Mouse (Mus musculus) splenic B cell, adult 2 months (primary cell): ENCODE measurements at regions not wholly inside any gene's neighbourhood (a gene's known extent, or its start where the extent isn't known, plus 50 kb on each side); places are given as distances from the start of the nearest gene placed in this dataset.

Experiments used
- DNase-seq: peaks from one replicate; pipeline ENCODE4 v3.0.0-alpha.2; 2011; ENCODE audit warnings: low read depth, low spot score
- H3K27me3 ChIP-seq: 2 replicates; pipeline ENCODE4 v1.6.1; 2012; ENCODE audit warnings: mild to moderate bottlenecking, low read length, moderate library complexity, mixed read lengths; ENCODE audit not compliant: control insufficient read depth, poor library complexity, insufficient read depth, severe bottlenecking
- H3K36me3 ChIP-seq: 2 replicates; pipeline ENCODE4 v1.6.1; 2012; ENCODE audit warnings: mild to moderate bottlenecking, low read length, moderate library complexity, mixed read lengths; ENCODE audit not compliant: control insufficient read depth, poor library complexity, insufficient read depth, severe bottlenecking

DNA sequence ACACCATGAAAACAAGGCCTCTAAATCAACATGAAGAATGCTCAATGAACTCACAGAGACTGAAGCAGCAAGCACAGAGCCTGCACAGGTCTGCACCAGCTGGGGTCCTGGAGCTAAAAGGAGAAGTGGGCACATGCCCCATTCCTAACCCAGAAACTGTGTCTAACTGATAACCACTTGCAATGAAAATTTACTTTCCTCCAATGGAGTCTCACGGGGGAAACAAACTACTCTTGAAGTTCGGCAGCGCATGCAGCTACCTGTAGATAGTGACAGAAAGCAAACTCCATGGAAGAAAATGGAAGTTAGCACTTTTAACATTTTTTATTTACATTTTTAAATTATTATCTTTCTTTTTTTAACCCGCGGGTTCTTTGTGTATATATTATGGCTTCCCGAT, 76.8 kb upstream of the Akap6 start:
- DNase-seq: no peak
- H3K36me3 ChIP-seq: no peaks in the 10 kb centered on the region
- no peaks in the 10 kb centered on the region for H3K27me3 ChIP-seq

- Histone ChIP-seq H3K36me3 (no peaks in the 10 kb centered on the region), H3K27me3 (no peaks in the 10 kb centered on the region)
- no peak for DNase-seq
Measured at GRCm38 (mm10) chr12:52623416-52624108, 75.6 kb upstream of the Akap6 start.

- Histone ChIP-seq H3K27me3 (no peaks in the 10 kb centered on the region), H3K36me3 (no peaks in the 10 kb centered on the region)
- DNase-seq: no peak
Measured at GRCm38 (mm10) chr12:52624871-52625270, 74.3 kb upstream of the Akap6 start.

DNA sequence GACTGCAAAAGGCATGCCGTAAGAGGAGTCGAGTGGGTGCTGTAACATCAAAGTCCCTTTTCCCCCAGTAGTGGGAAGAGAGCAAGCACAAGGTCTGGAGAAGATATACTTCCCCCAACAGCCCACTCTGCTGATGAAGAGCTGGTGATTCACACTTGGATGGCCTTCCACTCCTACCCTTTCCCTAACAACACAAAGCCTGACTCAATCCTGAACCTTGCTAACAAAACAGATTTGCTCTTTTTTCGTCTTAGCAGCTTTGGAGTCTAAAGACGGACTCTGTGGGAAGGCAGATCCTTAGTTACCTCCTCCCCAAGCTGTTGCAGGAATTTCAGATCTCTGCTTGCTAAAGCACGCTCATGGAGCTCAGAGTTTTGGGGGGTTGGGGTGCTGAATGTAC, 70.4 kb upstream of the Akap6 start:
- no peak for DNase-seq
- no peaks in the 10 kb centered on the region for H3K27me3 ChIP-seq
- H3K36me3 ChIP-seq: no peaks in the 10 kb centered on the region

- no peaks in the 10 kb centered on the region for H3K27me3 ChIP-seq
- no peaks in the 10 kb centered on the region for H3K36me3 ChIP-seq
- no peak for DNase-seq
Measured at GRCm38 (mm10) chr12:52635121-52635878, 63.9 kb upstream of the Akap6 start.

DNA sequence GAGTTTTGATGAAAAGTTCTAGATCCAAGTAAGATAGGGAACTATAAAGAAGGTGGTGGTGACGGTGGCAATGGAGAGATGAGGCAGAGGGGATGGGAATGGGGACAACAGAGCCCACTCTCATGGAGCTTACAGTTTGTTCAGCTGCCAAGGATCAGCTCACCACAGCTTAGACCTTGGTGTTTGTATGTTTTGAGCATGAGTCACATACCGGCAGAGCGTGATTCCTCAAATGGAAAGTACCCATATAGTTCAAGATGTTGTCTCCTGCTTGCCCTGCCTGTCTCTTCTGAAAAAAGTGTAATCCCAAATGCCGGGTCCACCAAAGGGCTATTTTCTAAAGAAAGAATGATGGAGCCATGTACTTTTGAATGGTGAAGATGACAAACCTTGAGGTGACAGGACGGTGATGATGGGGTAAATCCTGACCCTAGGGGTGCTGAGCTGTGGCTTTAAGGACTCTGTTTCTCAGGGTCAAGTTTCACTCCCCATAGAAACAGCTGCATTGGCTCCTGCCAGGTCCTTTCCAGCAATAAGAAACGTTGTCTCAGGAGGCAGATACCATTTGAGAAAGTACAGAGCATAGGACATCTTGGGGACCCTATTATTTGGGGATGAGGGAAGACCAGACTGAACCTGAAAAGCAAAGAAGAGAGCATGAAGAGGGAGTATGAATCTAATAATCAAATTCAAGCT, 62.8 kb upstream of the Akap6 start:
- Histone ChIP-seq H3K36me3 (no peaks in the 10 kb centered on the region), H3K27me3 (no peaks in the 10 kb centered on the region)
- DNase-seq: no peak

DNA sequence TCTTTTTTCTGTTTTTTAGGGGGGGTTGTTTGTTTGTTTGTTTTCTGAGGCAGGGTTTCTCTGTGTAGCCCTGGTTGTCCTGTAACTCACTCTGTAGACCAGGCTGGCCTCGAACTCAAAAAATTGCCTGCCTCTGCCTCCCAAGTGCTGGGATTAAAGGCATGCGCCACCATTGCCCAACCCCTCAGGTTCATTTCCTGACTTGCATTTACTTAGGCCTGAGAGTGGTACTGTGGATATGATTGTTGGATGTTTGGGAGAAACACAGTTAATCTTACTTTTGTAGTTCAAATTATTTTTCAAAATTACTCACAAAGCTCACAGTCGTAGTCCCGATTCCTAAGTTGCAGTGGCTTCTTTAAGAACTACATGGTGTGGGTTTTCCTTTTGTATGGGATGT, 62.3 kb upstream of the Akap6 start:
- no peak for DNase-seq
- H3K36me3 ChIP-seq: no peaks in the 10 kb centered on the region
- H3K27me3 ChIP-seq: no peaks in the 10 kb centered on the region

GRCm38 (mm10) chr12:52637506-52638249, 61.5 kb upstream of the Akap6 start:
- no peaks in the 10 kb centered on the region for H3K27me3 ChIP-seq
- DNase-seq: peak; percentile 62

GRCm38 (mm10) chr12:52638461-52638860, 60.7 kb upstream of the Akap6 start:
- H3K36me3 ChIP-seq: no peaks in the 10 kb centered on the region
- H3K27me3 ChIP-seq: no peaks in the 10 kb centered on the region
- DNase-seq: no peak

More at GRCm38 (mm10) chr12:52637506-52638249, 61.5 kb upstream of the Akap6 start:
- no peaks in the 10 kb centered on the region for H3K36me3 ChIP-seq

DNA sequence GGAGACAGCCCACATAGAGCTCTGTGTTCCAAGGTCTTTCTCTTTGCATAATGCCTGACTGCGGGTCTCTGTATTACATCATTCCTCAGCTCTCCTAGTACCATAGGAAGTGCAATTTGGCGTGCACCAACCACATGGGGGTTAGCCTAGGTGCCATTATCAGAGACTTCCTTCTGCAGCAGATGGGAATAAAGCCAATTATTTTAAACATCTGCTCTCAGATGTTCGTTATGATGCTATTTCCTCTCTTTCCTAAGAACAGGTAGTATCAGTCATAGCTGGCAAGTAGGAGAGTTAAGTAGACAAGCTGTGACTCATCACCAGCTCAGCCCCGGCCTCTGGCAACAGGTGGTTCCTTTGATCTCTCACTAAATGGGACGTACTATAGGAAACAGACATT, 55.1 kb upstream of the Akap6 start:
- no peak for DNase-seq
- no peaks in the 10 kb centered on the region for H3K27me3 ChIP-seq
- H3K36me3 ChIP-seq: no peaks in the 10 kb centered on the region
